Mouse (Mus musculus) erythroid progenitor cell, adult 5-6 weeks (primary cell): ENCODE results near the gene Thada. TPM values are rescaled to one million over a fixed set of nuclear protein-coding genes. Genes with fewer than 3 reads are reported as not detected.
A peak's percentile ranks its signal among the peaks of the same experiment; 100 is the strongest.

ENCODE experiments used
- ATAC-seq: replicated peaks from 2 replicates; pipeline ENCODE4 v1.8.0; 2016; ENCODE audit warnings: moderate number of reproducible peaks, mild to moderate bottlenecking, moderate TSS enrichment, inconsistent platforms; ENCODE audit not compliant: poor library complexity, low FRiP score, severe bottlenecking
- total RNA-seq, 2 experiments: library from RNA; stranded (forward) in 1 of 2; stranded (reverse) in 1 of 2; fragments of 150-400 nt in 1 of 2; fragments of 186-747, 209-891 nt in 1 of 2; gene quantifications; 2 replicates each; pipeline versions ENCODE4 v1.2.3 to v1.2.4; 2015 to 2017; ENCODE audit warnings: low replicate concordance in 2 of 2

The Thada gene
- total RNA-seq, 2 experiments from 2014 or later, result 7.5 to 10.9 TPM

- no peak for ATAC-seq
Observed at GRCm38 (mm10) chr17:84181502-84182310, 284.3 kb downstream of the Thada start.

- ATAC-seq, result 0 out of 2 replicates have a peak, but pooled peaks have one; percentile 40
Observed at GRCm38 (mm10) chr17:84180715-84181501, 285.1 kb downstream of the Thada start.

GRCm38 (mm10) chr17:84179973-84180365, 286.0 kb downstream of the Thada start:
- no peak for ATAC-seq

GRCm38 (mm10) chr17:84179026-84179972, 286.7 kb downstream of the Thada start:
- ATAC-seq, result no peak

- no peak for ATAC-seq
Observed at GRCm38 (mm10) chr17:84177481-84177880, 288.5 kb downstream of the Thada start.

GRCm38 (mm10) chr17:84176446-84176845, 289.6 kb downstream of the Thada start:
- no peak for ATAC-seq

GRCm38 (mm10) chr17:84175196-84175595, 290.8 kb downstream of the Thada start:
- no peak for ATAC-seq

GRCm38 (mm10) chr17:84167377-84167776, 298.6 kb downstream of the Thada start:
- no peak for ATAC-seq

- ATAC-seq, result no peak
Observed at GRCm38 (mm10) chr17:84166135-84166860, 299.7 kb downstream of the Thada start.

- no peak for ATAC-seq
Observed at GRCm38 (mm10) chr17:84165735-84166134, 300.3 kb downstream of the Thada start.

GRCm38 (mm10) chr17:84164146-84164545, 301.9 kb downstream of the Thada start:
- ATAC-seq, result no peak

- ATAC-seq, result no peak
Observed at GRCm38 (mm10) chr17:84163066-84163785, 302.8 kb downstream of the Thada start.

- ATAC-seq, result no peak
Observed at GRCm38 (mm10) chr17:84162211-84162760, 303.7 kb downstream of the Thada start.

- no peak for ATAC-seq
Observed at GRCm38 (mm10) chr17:84161231-84161854, 304.7 kb downstream of the Thada start.

GRCm38 (mm10) chr17:84158891-84159290, 307.1 kb downstream of the Thada start:
- ATAC-seq, result no peak

- ATAC-seq, result no peak
Observed at GRCm38 (mm10) chr17:84158461-84158795, 307.6 kb downstream of the Thada start.

- no peak for ATAC-seq
Observed at GRCm38 (mm10) chr17:84157743-84158460, 308.1 kb downstream of the Thada start.
